Mouse (Mus musculus) embryonic fibroblast, embryonic 13.5 days (primary cell): ENCODE measurements at regions not wholly inside any gene's neighbourhood (a gene's known extent, or its start where the extent isn't known, plus 50 kb on each side); places are given as distances from the start of the nearest gene placed in this dataset.

Experiments used
- CTCF ChIP-seq: IDR thresholded peaks from 2 replicates; pipeline ENCODE4 v1.5.1; 2011; ENCODE audit warnings: mild to moderate bottlenecking, control low read depth, low read length, moderate library complexity, borderline replicate concordance; ENCODE audit not compliant: insufficient read depth
- POLR2A ChIP-seq: IDR thresholded peaks from 2 replicates; pipeline ENCODE4 v1.6.1; 2011; ENCODE audit warnings: low read depth, mild to moderate bottlenecking, control low read depth, low read length, moderate library complexity

DNA sequence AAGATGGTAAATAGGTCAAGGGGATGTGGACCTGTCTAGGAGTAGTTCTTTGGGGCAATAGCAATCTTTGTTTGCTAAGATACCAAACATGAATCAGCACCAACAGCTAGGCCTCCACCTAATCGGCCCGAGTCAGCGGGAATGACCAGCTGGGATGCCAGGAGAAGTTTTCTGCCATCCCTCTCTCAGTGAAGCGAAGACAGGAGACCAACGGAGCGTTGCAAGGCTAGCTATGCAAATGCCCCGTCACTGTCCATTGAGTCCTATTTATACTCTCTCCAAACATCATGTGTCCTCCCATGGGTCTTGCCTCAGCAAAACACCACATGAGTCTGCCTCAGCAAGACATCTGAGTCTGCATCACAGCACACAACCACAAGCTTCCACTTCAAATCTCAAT is 439.7 kb upstream of the Auts2 start:
- TF ChIP-seq CTCF (no peak), POLR2A (no peak)
